Comparison of ENCODE assay signal across 9 mouse cellular contexts in the genomic region with DNA sequence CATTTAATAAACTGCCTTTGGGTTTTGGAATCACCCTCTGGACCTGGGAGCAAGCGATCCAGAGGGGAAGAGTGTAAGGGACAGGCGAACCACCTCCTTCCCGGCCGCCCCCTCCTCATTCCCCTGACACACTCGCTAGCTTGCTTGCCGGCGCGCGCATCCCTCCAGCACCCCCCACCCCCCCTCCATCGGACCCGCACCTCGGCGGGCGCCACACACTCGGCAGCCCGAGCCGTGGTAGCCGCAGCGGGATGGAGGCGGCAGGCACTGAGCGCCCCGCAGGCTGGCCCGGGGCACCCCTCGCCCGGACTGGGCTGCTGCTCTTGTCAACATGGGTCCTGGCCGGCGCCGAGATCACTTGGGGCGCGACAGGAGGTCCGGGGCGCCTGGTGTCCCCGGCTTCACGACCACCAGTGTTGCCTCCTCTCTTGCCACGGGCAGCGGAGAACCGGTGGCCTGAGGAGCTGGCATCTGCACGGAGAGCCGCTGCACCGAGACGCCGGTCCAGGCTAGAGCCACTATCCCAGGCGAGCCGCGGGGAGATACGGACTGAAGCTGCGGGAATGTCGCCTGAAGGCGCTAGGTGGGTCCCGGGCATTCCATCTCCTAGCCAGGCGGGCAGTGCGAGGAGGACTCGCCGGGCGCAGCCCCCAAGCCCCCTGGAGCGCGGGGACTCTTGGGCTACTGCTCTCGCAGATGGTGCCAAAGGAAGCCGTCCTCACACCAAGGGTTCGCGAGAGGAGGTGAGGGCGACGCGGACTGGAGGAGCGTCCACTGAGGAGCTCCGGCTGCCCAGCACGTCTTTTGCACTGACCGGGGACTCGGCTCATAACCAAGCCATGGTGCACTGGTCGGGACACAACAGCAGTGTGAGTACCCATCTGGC. TPM values are rescaled to one million over a fixed set of nuclear protein-coding genes. Genes with fewer than 3 reads are reported as not detected.
DNase-seq lines count a peak whose midpoint lies in the region; ATAC-seq lines count a peak whose summit lies in the region.
"Had no signal": no experiment of that assay in that cellular context is flagged by ENCODE, and none has a peak within 500 bp of the region (broad histone marks: within the 10 kb centered on the region; RNA-seq: fewer than 3 reads in every experiment).

A gene (plus strand): TSS at position 97 of the 886 bp plus-strand sequence.

- peaks cover 5% of the 10 kb centered on the region; the same call in 1 of the 2 replicates for H3K9me3 ChIP-seq in kidney, embryonic 16.5 days (ENCODE audit: low read length)
- H3K9me3 ChIP-seq in hindbrain, embryonic 15.5 days: no peaks in the 10 kb centered on the region
- H3K9me3 ChIP-seq in liver, embryonic 11.5 days (ENCODE audit: control insufficient read depth, low read length): no peaks in the 10 kb centered on the region; the same call in 1 of the 2 replicates

- H3K4me1 ChIP-seq in kidney, embryonic 16.5 days (ENCODE audit: insufficient read depth, low read length): peaks cover 20% of the 10 kb centered on the region
- H3K4me1 ChIP-seq in hindbrain, embryonic 15.5 days (replicated peaks): peaks cover 44% of the 10 kb centered on the region
- no peaks in the 10 kb centered on the region for H3K4me1 ChIP-seq in liver, embryonic 11.5 days (replicated peaks; ENCODE audit: control insufficient read depth, insufficient read depth, low read length)
- H3K4me1 ChIP-seq: megakaryocyte, embryonic 14.5 days had no signal

- H3K36me3 ChIP-seq in kidney, embryonic 16.5 days (ENCODE audit: insufficient read depth, low read length): no peaks in the 10 kb centered on the region
- H3K36me3 ChIP-seq in hindbrain, embryonic 15.5 days: no peaks in the 10 kb centered on the region
- no peaks in the 10 kb centered on the region for H3K36me3 ChIP-seq in liver, embryonic 11.5 days (ENCODE audit: control insufficient read depth, insufficient read depth, low read length)

- peak within 1 kb of the TSS; percentile 97 for H3K4me2 ChIP-seq in kidney, embryonic 16.5 days (replicated peaks; ENCODE audit: low read depth, low read length)
- H3K4me2 ChIP-seq in hindbrain, embryonic 15.5 days: peak within 1 kb of the TSS; percentile 97
- H3K4me2 ChIP-seq in liver, embryonic 11.5 days: peak within 1 kb of the TSS; percentile 66

- peaks cover 49% of the 10 kb centered on the region for H3K27me3 ChIP-seq in kidney, embryonic 16.5 days (ENCODE audit: insufficient read depth, low read length)
- peaks cover 4% of the 10 kb centered on the region; the same call in 1 of the 2 replicates for H3K27me3 ChIP-seq in hindbrain, embryonic 15.5 days
- peaks cover 52% of the 10 kb centered on the region for H3K27me3 ChIP-seq in liver, embryonic 11.5 days (replicated peaks; ENCODE audit: control insufficient read depth, insufficient read depth, low read length)

- peak within 1 kb of the TSS; percentile 59 for H3K4me3 ChIP-seq in kidney, embryonic 16.5 days (ENCODE audit: low read length)
- H3K4me3 ChIP-seq in hindbrain, embryonic 15.5 days: peak within 1 kb of the TSS; percentile 61
- H3K4me3 ChIP-seq in liver, embryonic 11.5 days (ENCODE audit: low read depth, low read length): peak within 1 kb of the TSS; percentile 49
- H3K4me3 ChIP-seq: megakaryocyte, embryonic 14.5 days had no signal

- peak; percentile 50; the same call in 1 of the 2 replicates for ATAC-seq in kidney, embryonic 16.5 days (ENCODE audit: low FRiP score, low TSS enrichment)
- peak; percentile 50 for ATAC-seq in hindbrain, embryonic 15.5 days (ENCODE audit: low FRiP score, low read depth)
- no peak for ATAC-seq in liver, embryonic 11.5 days (replicated peaks; ENCODE audit: low FRiP score)
- ATAC-seq in cerebellum, adult (ENCODE audit: insufficient number of reproducible peaks, low FRiP score, low TSS enrichment): no peak

- WGBS in kidney, embryonic 16.5 days: under 1% methylated on average over 65 of the region's 70 CpGs
- under 1% methylated on average over 70 of the region's 70 CpGs for WGBS in hindbrain, embryonic 15.5 days
- 3% methylated on average over 70 of the region's 70 CpGs for WGBS in liver, embryonic 11.5 days

- H3K27ac ChIP-seq in kidney, embryonic 16.5 days (ENCODE audit: low read length): no peak within 1 kb of the TSS
- peak within 1 kb of the TSS; percentile 77 for H3K27ac ChIP-seq in hindbrain, embryonic 15.5 days (replicated peaks)
- no peak within 1 kb of the TSS for H3K27ac ChIP-seq in liver, embryonic 11.5 days (ENCODE audit: low read depth, low read length)

- peak within 1 kb of the TSS; percentile 59 for H3K9ac ChIP-seq in kidney, embryonic 16.5 days (replicated peaks; ENCODE audit: low read length)
- H3K9ac ChIP-seq in hindbrain, embryonic 15.5 days: peak within 1 kb of the TSS; percentile 81
- H3K9ac ChIP-seq in liver, embryonic 11.5 days (ENCODE audit: low read depth, low read length): no peak within 1 kb of the TSS

- DNase-seq in kidney, adult 9 months: no peak
- peak; percentile 59 for DNase-seq in embryo, embryonic 9.5 days (ENCODE audit: extremely low spot score)
- peak; percentile 51 for DNase-seq in liver, embryonic 11.5 days (ENCODE audit: low spot score)
- DNase-seq in right cerebral cortex, postnatal 25 days: peak; percentile 39
- no peak for DNase-seq in gastrocnemius, postnatal 25 days

RNA-seq across cellular contexts. Expression of the gene that starts here (rescaled TPM):
- polyA plus RNA-seq in kidney, embryonic 16.5 days (2015; fragmentation: Nextera tagmentation; extraction: Ambion mirVana): 1.3 and 1.8 TPM in 2 replicates
- 15.6 and 16.3 TPM in 2 replicates for polyA plus RNA-seq in hindbrain, embryonic 15.5 days (2015; fragmentation: Nextera tagmentation; extraction: Ambion mirVana)
- 0.34 and 0.48 TPM in 2 replicates for polyA plus RNA-seq in liver, embryonic 11.5 days (2014; fragmentation: Nextera tagmentation; extraction: Ambion mirVana)
- total RNA-seq in gastrocnemius, postnatal 25 days (2021): not detected

Comparison
In these comparisons a context has a peak if more than half of its experiments do, and no peak if none do; other contexts are left out.
1. Peak in DNase-seq, H3K4me3 ChIP-seq and H3K4me2 ChIP-seq in liver, embryonic 11.5 days; RNA of the gene not detected or under 1 TPM.
2. ATAC-seq: peak in kidney, embryonic 16.5 days (single experiment) and hindbrain, embryonic 15.5 days (single experiment); none in liver, embryonic 11.5 days (single experiment) and cerebellum, adult (single experiment).
3. DNase-seq: peak in embryo, embryonic 9.5 days (single experiment) and right cerebral cortex, postnatal 25 days (single experiment); none in kidney, adult 9 months (single experiment) and gastrocnemius, postnatal 25 days (single experiment).
4. Peak in every context shown above with its lines, with median percentiles within 50 percentile points of each other: H3K4me2 ChIP-seq and H3K4me3 ChIP-seq.